Mouse (Mus musculus): ENCODE measurements at regions not wholly inside any gene's neighbourhood (a gene's known extent, or its start where the extent isn't known, plus 50 kb on each side); places are given as distances from the start of the nearest gene placed in this dataset.

DNA sequence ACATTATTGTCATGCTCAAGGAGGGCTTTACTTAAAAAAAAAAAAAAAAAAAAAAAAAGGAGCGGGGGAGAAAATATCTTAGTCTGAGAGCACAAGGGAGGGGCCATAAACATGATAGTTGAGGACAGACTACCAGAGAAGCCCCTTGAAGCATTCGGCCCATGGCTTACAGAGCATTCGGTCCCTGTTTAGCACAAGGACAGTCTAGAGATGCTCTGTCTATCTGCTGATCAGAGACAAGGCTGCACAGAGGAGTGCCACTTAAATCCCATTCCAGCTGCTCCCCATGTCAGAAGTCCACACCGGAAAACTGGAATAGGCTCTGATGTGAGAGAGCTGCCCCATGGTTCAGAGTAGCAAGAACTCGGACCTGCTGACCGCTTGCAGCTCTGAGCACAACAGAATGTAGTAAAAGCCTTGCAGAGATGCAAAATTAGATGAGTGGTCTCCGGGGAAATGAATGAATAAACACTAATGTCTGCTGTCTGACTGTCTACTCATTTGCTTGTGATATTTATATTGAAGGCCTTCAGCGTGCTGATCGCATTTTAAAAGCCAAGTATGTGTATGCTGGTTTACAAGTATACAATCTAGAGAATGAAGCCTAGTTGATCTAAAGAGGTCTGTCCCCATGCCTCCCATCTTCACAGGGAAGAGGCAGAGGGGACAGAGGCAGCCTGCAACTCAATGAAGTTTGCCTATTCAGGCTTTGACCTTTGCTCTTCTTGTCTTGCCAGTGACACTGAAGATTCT is 158.4 kb upstream of the Zbtb20 start:
- ATAC-seq = no peak
- 84% methylated on average over 9 of the region's 9 CpGs for WGBS
- Histone ChIP-seq H3K9me3 (ENCODE audit: low read length) (no peaks in the 10 kb centered on the region), H3K36me3 (ENCODE audit: insufficient read depth, low read length) (no peaks in the 10 kb centered on the region), H3K27me3 (replicated peaks; ENCODE audit: insufficient read depth, low read length) (no peaks in the 10 kb centered on the region), H3K9ac (replicated peaks; ENCODE audit: low read depth) (no peak overlapping the region), H3K4me3 (ENCODE audit: low read depth, low read length) (no peak overlapping the region), H3K4me1 (ENCODE audit: insufficient read depth, low read depth, low read length) (no peaks in the 10 kb centered on the region), H3K4me2 (replicated peaks; ENCODE audit: low read depth, low read length) (no peak overlapping the region), H3K27ac (ENCODE audit: low read length) (no peak overlapping the region)
- no peak for TF ChIP-seq EP300 (IDR thresholded peaks at IDR 0.05)
- no peak for TF ChIP-seq CTCF (IDR thresholded peaks at IDR 0.05)
- DNase-seq (ENCODE audit: low spot score) = no peak

DNA sequence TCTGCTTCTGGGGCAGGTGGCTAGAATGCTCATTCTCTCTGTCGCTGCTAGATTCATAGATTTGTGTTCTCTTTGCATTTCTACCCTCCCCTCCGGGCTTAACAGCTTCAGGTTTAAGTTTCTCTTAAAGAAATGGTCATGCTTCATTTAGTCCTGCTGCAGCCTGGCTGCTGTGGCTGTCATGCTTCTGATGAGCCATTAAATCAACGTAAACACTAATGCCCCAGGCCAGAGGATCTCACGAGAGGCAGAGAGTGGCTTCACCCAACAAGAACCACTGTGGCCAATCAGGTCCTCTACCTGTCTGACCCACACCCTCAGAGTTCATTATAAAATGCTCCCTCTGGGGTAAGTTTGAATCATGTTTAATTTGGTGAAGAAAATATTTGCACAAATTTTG is 173.0 kb upstream of the Zbtb20 start:
- Histone ChIP-seq H3K27me3 (replicated peaks; ENCODE audit: insufficient read depth, low read length) (no peaks in the 10 kb centered on the region), H3K4me1 (ENCODE audit: insufficient read depth, low read depth, low read length) (no peaks in the 10 kb centered on the region), H3K4me3 (ENCODE audit: low read depth, low read length) (no peak overlapping the region), H3K9me3 (ENCODE audit: low read length) (no peaks in the 10 kb centered on the region), H3K4me2 (replicated peaks; ENCODE audit: low read depth, low read length) (no peak overlapping the region), H3K36me3 (ENCODE audit: insufficient read depth, low read length) (no peaks in the 10 kb centered on the region), H3K27ac (ENCODE audit: low read length) (no peak overlapping the region), H3K9ac (replicated peaks; ENCODE audit: low read depth) (no peak overlapping the region)
- no peak for DNase-seq (ENCODE audit: low spot score)
- no peak for TF ChIP-seq EP300 (IDR thresholded peaks at IDR 0.05)
- ATAC-seq = no peak
- 36% methylated on average over 4 of the region's 4 CpGs for WGBS

DNA sequence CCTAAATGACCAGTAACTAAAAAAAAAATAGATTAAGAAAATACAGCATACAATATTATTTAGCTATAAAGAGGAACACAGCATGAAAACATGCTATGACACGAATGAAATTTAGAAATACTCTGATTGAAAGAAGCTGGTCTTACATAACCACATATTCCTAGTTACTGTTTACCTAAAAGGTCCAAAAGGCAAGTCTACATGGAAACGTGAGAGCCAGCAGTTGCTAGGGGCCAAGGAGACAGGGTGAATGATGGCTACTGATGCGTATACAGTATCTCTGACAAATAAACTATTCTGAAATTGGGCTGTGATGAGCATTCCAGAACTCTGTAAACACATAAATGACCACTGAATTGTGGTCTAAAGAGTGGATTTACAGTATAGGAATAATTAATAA is 194.5 kb upstream of the Zbtb20 start:
- DNase-seq (ENCODE audit: low spot score) (no peak), ATAC-seq (no peak)
- 55% methylated on average over 3 of the region's 3 CpGs for WGBS
- Histone ChIP-seq H3K4me2 (replicated peaks; ENCODE audit: low read depth, low read length) (no peak overlapping the region), H3K4me1 (ENCODE audit: insufficient read depth, low read depth, low read length) (no peaks in the 10 kb centered on the region), H3K9ac (replicated peaks; ENCODE audit: low read depth) (no peak overlapping the region), H3K4me3 (ENCODE audit: low read depth, low read length) (no peak overlapping the region), H3K27me3 (replicated peaks; ENCODE audit: insufficient read depth, low read length) (no peaks in the 10 kb centered on the region), H3K36me3 (ENCODE audit: insufficient read depth, low read length) (no peaks in the 10 kb centered on the region), H3K27ac (ENCODE audit: low read length) (no peak overlapping the region), H3K9me3 (ENCODE audit: low read length) (no peaks in the 10 kb centered on the region)
- no peak for TF ChIP-seq CTCF (IDR thresholded peaks at IDR 0.05)
- TF ChIP-seq EP300 (IDR thresholded peaks at IDR 0.05) = no peak

DNA sequence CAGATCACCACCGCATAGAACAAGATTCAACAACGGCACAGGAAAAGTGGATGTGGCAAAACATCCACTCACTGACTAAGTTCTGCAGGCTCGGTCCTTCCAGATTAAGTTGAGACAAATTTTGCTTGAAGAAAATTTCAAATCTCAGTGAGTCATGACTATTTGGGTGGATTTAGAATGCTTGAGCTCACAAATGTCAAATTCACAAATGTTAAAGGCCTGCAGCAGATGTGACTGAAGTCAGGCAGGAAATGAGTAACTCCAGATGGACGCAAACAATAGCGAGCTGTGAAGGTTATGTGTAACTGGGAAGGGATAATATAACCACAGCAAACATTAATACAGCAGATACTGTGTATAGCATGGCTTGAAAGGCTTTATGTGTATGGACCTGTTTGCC is 198.5 kb upstream of the Zbtb20 start:
- Histone ChIP-seq H3K9ac (replicated peaks; ENCODE audit: low read depth) (no peak overlapping the region), H3K4me1 (ENCODE audit: insufficient read depth, low read depth, low read length) (no peaks in the 10 kb centered on the region), H3K4me3 (ENCODE audit: low read depth, low read length) (no peak overlapping the region), H3K27ac (ENCODE audit: low read length) (peak overlapping the region; percentile 83), H3K4me2 (replicated peaks; ENCODE audit: low read depth, low read length) (no peak overlapping the region), H3K36me3 (ENCODE audit: insufficient read depth, low read length) (no peaks in the 10 kb centered on the region), H3K27me3 (replicated peaks; ENCODE audit: insufficient read depth, low read length) (no peaks in the 10 kb centered on the region), H3K9me3 (ENCODE audit: low read length) (no peaks in the 10 kb centered on the region)
- peak; percentile 72 for ATAC-seq
- 69% methylated on average over 5 of the region's 5 CpGs for WGBS
- no peak for TF ChIP-seq CTCF (IDR thresholded peaks at IDR 0.05)
- 0 out of 2 replicates have a peak, but pooled peaks have one; percentile 36 for TF ChIP-seq EP300 (IDR thresholded peaks at IDR 0.05)
- peak; percentile 46 for DNase-seq (ENCODE audit: low spot score)

DNA sequence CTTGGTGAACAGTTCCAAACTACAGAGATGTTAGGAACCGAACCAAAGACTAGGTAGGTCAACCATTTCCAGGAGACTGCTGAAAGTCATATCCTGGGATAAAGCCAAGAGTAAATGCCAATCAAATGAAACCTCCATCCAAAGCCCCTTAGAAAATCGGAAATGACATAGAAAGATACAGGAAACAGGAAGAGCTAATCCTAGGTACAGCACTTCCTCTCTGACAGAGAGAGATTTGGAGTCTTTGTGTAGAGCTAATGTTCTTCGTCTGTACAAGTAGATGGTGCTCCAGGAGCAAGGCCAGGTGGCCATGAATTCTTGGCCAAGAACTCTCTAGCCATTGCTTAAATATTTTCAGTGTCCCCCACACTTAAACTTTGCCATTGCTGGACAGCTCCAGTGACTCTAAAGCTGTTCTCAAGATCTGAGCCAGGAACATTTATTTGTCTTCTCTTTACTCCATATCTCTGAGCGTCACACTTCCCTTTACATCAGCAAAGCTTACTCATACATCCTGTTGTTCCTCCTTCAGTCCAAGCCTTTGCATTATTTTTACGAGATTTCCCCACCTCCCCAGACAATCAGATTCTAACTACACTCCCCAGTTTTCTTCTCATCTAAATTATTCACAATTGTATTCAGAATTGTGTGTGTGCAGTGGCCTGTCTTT is 199.1 kb upstream of the Zbtb20 start:
- 48% methylated on average over 5 of the region's 5 CpGs for WGBS
- H3K4me3 ChIP-seq (ENCODE audit: low read depth, low read length) = no peak overlapping the region
- ATAC-seq (peak; percentile 87), DNase-seq (ENCODE audit: low spot score) (peak; percentile 76)
- TF ChIP-seq EP300 (IDR thresholded peaks at IDR 0.05) (peak; percentile 98), CTCF (IDR thresholded peaks at IDR 0.05) (no peak)
- no peak overlapping the region for H3K9ac ChIP-seq (replicated peaks; ENCODE audit: low read depth)
- H3K36me3 ChIP-seq (ENCODE audit: insufficient read depth, low read length) = no peaks in the 10 kb centered on the region
- H3K4me1 ChIP-seq (ENCODE audit: insufficient read depth, low read depth, low read length) = no peaks in the 10 kb centered on the region
- H3K4me2 ChIP-seq (replicated peaks; ENCODE audit: low read depth, low read length) = no peak overlapping the region
- peak overlapping the region; percentile 83 for H3K27ac ChIP-seq (ENCODE audit: low read length)
- H3K9me3 ChIP-seq (ENCODE audit: low read length) = no peaks in the 10 kb centered on the region
- no peaks in the 10 kb centered on the region for H3K27me3 ChIP-seq (replicated peaks; ENCODE audit: insufficient read depth, low read length)

DNA sequence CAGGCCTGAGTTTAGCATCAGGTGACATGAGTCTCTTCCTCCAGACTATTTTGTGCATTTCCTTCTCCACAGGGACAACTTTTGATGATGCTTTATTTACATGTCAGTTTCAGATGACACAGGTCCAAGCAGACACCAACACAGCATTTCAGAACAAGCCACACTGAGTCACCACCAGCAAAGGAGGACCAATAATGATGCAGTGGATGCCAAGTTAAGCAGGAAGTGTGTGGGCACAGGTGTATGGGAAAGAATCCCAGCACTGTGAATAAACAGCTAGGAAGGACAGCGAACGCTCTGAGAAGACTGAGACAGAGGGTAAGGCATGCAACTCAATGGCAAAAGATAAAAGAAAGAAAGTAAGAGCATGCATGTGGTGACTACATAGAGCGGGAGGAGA is 200.7 kb upstream of the Zbtb20 start:
- no peak for TF ChIP-seq EP300 (IDR thresholded peaks at IDR 0.05)
- TF ChIP-seq CTCF (IDR thresholded peaks at IDR 0.05) = no peak
- 60% methylated on average over 3 of the region's 3 CpGs for WGBS

More for the DNA sequence above, 200.7 kb upstream of the Zbtb20 start:
- Histone ChIP-seq H3K9me3 (ENCODE audit: low read length) (no peaks in the 10 kb centered on the region), H3K27me3 (replicated peaks; ENCODE audit: insufficient read depth, low read length) (no peaks in the 10 kb centered on the region), H3K9ac (replicated peaks; ENCODE audit: low read depth) (no peak overlapping the region), H3K4me2 (replicated peaks; ENCODE audit: low read depth, low read length) (no peak overlapping the region), H3K27ac (ENCODE audit: low read length) (no peak overlapping the region), H3K4me1 (ENCODE audit: insufficient read depth, low read depth, low read length) (no peaks in the 10 kb centered on the region), H3K36me3 (ENCODE audit: insufficient read depth, low read length) (no peaks in the 10 kb centered on the region), H3K4me3 (ENCODE audit: low read depth, low read length) (no peak overlapping the region)
- no peak for ATAC-seq
- no peak for DNase-seq (ENCODE audit: low spot score)
